Mouse (Mus musculus) testis, adult 2 months (tissue): ENCODE results near the gene Pdss1. TPM values are rescaled to one million over a fixed set of nuclear protein-coding genes. Genes with fewer than 3 reads are reported as not detected.
"Not testable (repeated sequence)": the region's sequence is repeated elsewhere in the genome, so short reads cannot be mapped to it uniquely, and the experiment has no call there.

ENCODE experiments used
- H3K27ac ChIP-seq: fragments of 200-500 bp; 2 replicates; pipeline ENCODE4 v1.5.1; 2012; ENCODE audit warnings: low read depth, low read length; ENCODE audit not compliant: control insufficient read depth, insufficient read depth
- H3K27me3 ChIP-seq: fragments of 200-500 bp; 2 replicates; pipeline ENCODE4 v1.6.1; 2012; ENCODE audit warnings: mild to moderate bottlenecking, low read length, moderate library complexity; ENCODE audit not compliant: control insufficient read depth, insufficient read depth
- H3K36me3 ChIP-seq: fragments of 200-500 bp; 2 replicates; pipeline ENCODE4 v1.6.1; 2012; ENCODE audit warnings: mild to moderate bottlenecking, low read length; ENCODE audit not compliant: control insufficient read depth, insufficient read depth
- H3K4me1 ChIP-seq: fragments of 200-500 bp; 2 replicates; pipeline ENCODE4 v1.6.1; 2012; ENCODE audit warnings: low read length; ENCODE audit not compliant: control insufficient read depth, insufficient read depth
- H3K4me3 ChIP-seq: fragments of 200-500 bp; 2 replicates; pipeline ENCODE4 v1.5.1; 2012; ENCODE audit warnings: low read depth, mild to moderate bottlenecking, low read length, moderate library complexity, mixed read lengths; ENCODE audit not compliant: control insufficient read depth
- CTCF ChIP-seq: fragments of 200-500 bp; IDR thresholded peaks from 2 replicates; pipeline ENCODE4 v1.5.1; 2012; ENCODE audit warnings: low read depth, mild to moderate bottlenecking, inconsistent platforms, low read length, moderate library complexity; ENCODE audit not compliant: control insufficient read depth, insufficient read depth, insufficient replicate concordance
- POLR2A ChIP-seq: fragments of 200-500 bp; IDR thresholded peaks from 2 replicates; pipeline ENCODE4 v1.6.1; 2012; ENCODE audit warnings: low read depth, mild to moderate bottlenecking, inconsistent platforms, low read length, moderate library complexity; ENCODE audit not compliant: control insufficient read depth
- polyA plus RNA-seq: library from polyadenylated mRNA; depleted of rRNA; stranded (reverse); fragments of >200 nt; gene quantifications from 2 replicates; pipeline ENCODE4 v1.2.3, GENCODE M21; 2012; rRNA removed

Pdss1 gene
- polyA plus RNA-seq = 2.5 and 3.4 TPM in 2 replicates

DNA sequence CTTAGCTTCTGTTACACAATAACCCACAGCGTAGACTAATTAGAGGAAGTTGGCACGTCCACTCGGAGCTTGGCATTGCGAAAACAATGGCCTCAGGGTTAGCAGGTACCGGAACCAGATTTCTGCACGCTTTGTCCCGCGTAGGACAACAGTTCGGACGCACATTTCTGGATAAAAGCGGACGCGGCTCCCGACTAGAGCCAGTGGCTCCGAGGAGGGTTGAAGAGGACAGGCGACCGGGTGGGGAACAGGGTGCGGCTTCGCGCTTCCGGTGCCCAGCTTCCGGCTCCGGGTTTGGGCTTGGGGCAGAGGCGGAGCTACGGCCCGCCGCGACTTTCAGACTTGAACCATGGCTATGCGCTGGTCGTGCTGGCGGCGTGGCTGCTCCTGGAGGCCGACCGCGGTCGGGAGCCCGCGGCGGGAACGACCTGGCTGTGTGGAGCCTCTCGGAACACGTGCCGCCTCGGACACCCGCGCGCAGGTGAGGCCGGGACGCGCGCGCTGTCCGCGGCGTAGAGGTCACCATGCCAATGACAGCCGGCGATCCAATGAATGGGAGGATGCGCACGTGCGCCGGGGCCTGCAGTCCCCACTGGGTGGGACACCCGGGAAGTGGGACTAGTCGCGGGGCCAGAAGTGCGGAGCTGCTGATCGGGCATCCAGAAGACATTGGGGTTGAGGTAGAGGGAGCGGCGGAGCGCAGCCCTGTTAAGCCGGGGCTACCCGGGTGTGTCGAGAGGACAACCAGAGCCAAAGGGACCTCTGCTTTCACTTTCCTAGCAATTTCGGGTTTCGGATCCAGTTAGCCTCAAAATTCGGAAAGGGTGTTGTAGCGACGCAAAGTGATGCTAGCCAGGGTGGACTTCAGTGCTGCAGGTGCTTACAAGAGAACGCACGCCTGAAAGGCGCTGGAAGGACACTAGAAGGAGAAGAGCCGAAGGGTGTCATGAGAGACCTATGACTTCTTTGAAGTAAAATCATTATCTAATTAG is at the start of gene Pdss1:
TSS of gene Pdss1 (plus strand) at position 241 of the 992 bp plus-strand sequence.
- Histone ChIP-seq H3K36me3 (no peaks in the 10 kb centered on the region), H3K4me1 (no peaks in the 10 kb centered on the region), H3K27me3 (no peaks in the 10 kb centered on the region), H3K4me3 (peak within 1 kb of the TSS; percentile 91), H3K27ac (peak within 1 kb of the TSS; percentile 16)
- TF ChIP-seq POLR2A (peak; percentile 77), CTCF (no peak)

DNA sequence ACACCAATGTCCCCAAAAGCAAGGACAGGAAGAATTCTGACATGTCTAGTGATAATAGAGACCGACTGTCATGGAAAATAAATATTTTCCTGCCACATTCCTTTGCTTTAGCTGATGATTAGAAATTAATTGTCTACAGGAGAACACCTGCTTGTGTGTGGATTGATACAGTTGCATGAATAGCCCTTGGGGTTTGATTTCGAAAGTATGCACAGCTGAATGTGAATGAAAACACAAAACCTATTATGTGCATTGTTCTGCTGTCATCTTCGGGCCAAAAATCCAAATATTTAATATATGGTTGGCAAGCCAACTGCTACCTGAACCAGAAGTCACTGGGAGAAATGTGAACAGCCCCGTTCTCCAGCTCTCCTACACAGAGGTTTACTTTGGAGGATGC is 43.4 kb upstream of the Pdss1 start:
- TF ChIP-seq POLR2A (no peak), CTCF (no peak)
- Histone ChIP-seq H3K4me1 (no peaks in the 10 kb centered on the region), H3K4me3 (no peak overlapping the region), H3K36me3 (no peaks in the 10 kb centered on the region), H3K27ac (no peak overlapping the region), H3K27me3 (no peaks in the 10 kb centered on the region)

- TF ChIP-seq POLR2A = no peak
- no peak for TF ChIP-seq CTCF
- no peaks in the 10 kb centered on the region for H3K27me3 ChIP-seq
- H3K27ac ChIP-seq = no peak overlapping the region
- no peaks in the 10 kb centered on the region for H3K36me3 ChIP-seq
- no peak overlapping the region for H3K4me3 ChIP-seq
- no peaks in the 10 kb centered on the region for H3K4me1 ChIP-seq
Measured at GRCm38 (mm10) chr2:22857501-22857900, 37.8 kb upstream of the Pdss1 start.

DNA sequence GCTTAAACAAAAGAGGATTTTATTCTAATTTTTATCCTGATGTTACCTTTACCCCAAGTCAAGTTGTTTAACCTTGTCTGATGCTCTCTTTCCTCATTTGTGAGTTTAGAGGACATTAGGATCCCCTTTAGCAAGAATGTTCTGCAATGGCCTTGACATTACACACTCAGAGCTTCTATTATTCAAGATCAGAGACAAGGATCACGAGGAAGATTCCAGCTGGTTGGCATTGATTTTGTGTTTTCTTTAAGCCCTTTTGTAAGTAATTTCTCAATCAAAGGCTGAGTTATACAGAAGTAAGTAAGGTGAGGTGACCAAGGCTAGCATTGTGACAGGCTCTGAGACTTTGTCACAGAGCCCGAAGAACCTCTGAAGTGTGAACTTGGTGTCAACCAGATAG is 33.1 kb upstream of the Pdss1 start:
- TF ChIP-seq POLR2A (no peak), CTCF (no peak)
- no peak overlapping the region for H3K27ac ChIP-seq
- no peak overlapping the region for H3K4me3 ChIP-seq
- H3K4me1 ChIP-seq = no peaks in the 10 kb centered on the region
- H3K27me3 ChIP-seq = no peaks in the 10 kb centered on the region
- no peaks in the 10 kb centered on the region for H3K36me3 ChIP-seq

DNA sequence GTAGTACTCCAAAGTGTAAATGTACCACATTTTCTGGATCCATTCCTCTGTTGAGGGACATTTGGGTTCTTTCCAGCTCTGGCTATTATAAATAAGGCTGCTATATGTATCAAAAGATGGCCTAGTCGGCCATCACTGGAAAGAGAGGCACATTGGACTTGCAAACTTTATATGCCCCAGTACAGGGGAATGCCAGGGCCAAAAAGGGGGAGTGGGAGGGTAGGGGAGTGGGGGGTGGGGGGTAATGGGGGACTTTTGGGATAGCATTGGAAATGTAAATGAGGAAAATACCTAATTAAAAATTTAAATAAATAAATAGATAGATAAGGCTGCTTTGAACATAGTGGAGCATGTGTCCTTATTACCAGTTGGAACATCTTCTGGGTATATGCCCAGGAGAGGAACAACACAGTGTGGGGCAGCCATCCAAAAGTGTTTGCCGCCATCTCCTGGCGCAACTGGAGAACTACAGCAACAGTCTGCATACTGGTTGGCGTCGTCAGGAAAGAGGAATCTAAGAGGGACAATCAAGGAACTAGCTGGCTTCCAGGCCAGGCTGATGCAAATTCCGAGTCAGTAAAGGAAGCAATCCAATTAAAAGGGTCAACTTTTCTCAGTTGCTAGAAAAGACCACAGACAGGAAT is 30.8 kb upstream of the Pdss1 start:
- H3K4me3 ChIP-seq, H3K36me3 ChIP-seq, H3K27me3 ChIP-seq, H3K27ac ChIP-seq, H3K4me1 ChIP-seq: not testable (repeated sequence)
- TF ChIP-seq CTCF = peak; percentile 81; the same call in 1 of the 2 replicates

DNA sequence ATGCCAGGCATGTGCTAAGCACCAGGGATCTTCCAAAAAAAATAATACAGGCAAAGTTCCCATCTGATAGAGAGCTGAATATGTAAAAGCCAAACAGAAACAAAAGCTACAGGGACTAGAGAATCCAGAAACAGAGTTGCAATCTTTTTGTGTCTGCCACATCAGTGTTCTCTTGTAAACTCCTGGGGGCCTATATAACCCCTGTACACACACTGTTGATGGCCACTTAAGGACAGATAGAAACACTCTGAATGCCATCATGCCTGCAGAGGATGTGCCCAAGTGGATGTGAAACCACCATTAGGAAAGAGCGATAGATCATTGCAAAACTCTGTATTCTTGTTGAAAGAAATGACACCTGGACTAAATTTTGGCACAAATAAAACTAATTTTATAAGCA is 29.5 kb upstream of the Pdss1 start:
- Histone ChIP-seq H3K4me3 (no peak overlapping the region), H3K4me1 (no peaks in the 10 kb centered on the region), H3K27ac (no peak overlapping the region), H3K36me3 (no peaks in the 10 kb centered on the region), H3K27me3 (no peaks in the 10 kb centered on the region)
- TF ChIP-seq CTCF (no peak), POLR2A (no peak)

DNA sequence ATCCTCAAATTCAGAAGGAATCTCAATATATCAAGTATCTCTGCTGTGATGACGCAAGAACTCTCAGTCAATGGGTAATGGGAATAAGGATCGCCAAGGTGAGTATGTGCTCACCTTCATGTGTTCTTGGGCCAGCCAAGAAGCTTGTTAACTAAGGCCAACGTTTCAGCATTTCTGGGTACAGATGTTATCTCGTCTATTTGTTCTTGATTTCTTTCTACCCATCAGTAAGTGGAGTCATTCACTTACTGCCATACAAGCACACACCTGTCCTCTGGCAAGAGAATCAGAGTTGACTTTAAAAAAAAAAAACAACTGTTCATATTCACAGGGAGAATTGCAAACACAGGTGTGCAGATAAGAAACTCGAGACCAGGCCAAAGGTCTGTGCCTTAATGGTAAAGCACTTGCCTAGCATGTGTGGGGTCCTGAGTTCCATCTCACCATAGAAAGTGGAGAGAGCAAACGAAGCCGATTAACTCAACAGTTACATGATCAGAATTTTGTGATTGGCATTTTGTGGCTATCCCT is 28.4 kb upstream of the Pdss1 start:
- no peak overlapping the region for H3K27ac ChIP-seq
- TF ChIP-seq POLR2A (no peak), CTCF (no peak)

More for the DNA sequence above, 28.4 kb upstream of the Pdss1 start:
- Histone ChIP-seq H3K4me3 (no peak overlapping the region), H3K36me3 (no peaks in the 10 kb centered on the region), H3K27me3 (no peaks in the 10 kb centered on the region), H3K4me1 (no peaks in the 10 kb centered on the region)
